Mouse (Mus musculus) kidney, embryonic 14.5 days (tissue): Measurements from ENCODE around the gene Shisa4. TPM values are rescaled to one million over a fixed set of nuclear protein-coding genes. Genes with fewer than 3 reads are reported as not detected.

Experiments used
- ATAC-seq: fragments of 200-750 bp; cut with Nextera tagmentation; 2 replicates; pipeline ENCODE4 v1.8.0; 2017; ENCODE audit warnings: moderate number of reproducible peaks, mild to moderate bottlenecking, moderate TSS enrichment, moderate library complexity; ENCODE audit not compliant: low FRiP score, low TSS enrichment
- H3K27ac ChIP-seq: fragments of 300-500 bp; sonication (generic); 2 replicates; pipeline ENCODE4 v1.5.1; 2014; ENCODE audit warnings: low read depth, mild to moderate bottlenecking, low read length, moderate library complexity, mixed read lengths
- H3K27me3 ChIP-seq: fragments of 300-500 bp; sonication (generic); 2 replicates; pipeline ENCODE4 v1.6.1; 2014; ENCODE audit warnings: mild to moderate bottlenecking, low read length; ENCODE audit not compliant: control insufficient read depth, insufficient read depth
- H3K36me3 ChIP-seq: fragments of 300-500 bp; sonication (generic); 2 replicates; pipeline ENCODE4 v1.6.1; 2014; ENCODE audit warnings: low read length, mixed read lengths; ENCODE audit not compliant: control insufficient read depth, insufficient read depth
- H3K4me1 ChIP-seq: fragments of 300-500 bp; sonication (generic); 2 replicates; pipeline ENCODE4 v1.6.1; 2014; ENCODE audit warnings: low read length, mixed read lengths; ENCODE audit not compliant: control insufficient read depth, insufficient read depth
- H3K4me2 ChIP-seq: fragments of 300-500 bp; sonication (generic); replicated peaks from 2 replicates; pipeline ENCODE4 v1.6.1; 2014; ENCODE audit warnings: low read depth, mild to moderate bottlenecking, low read length
- H3K4me3 ChIP-seq: fragments of 300-500 bp; sonication (generic); 2 replicates; pipeline ENCODE4 v1.5.1; 2014; ENCODE audit warnings: mild to moderate bottlenecking, low read length
- H3K9ac ChIP-seq: fragments of 300-500 bp; sonication (generic); 2 replicates; pipeline ENCODE4 v1.6.1; 2014; ENCODE audit warnings: low read depth, mild to moderate bottlenecking, low read length, moderate library complexity
- H3K9me3 ChIP-seq: fragments of 300-500 bp; sonication (generic); 2 replicates; pipeline ENCODE4 v1.6.1; 2016; ENCODE audit warnings: low read length; ENCODE audit not compliant: control insufficient read depth
- WGBS: fragments of 180-500 bp; shearing (Covaris S2); extraction: QIAGEN DNeasy Blood & Tissue Kit; methylation state at CpG from one replicate; pipeline ENCODE4 v1.1.7; 2014; 5-methylcytosine and 5-hydroxymethylcytosine counted together
- polyA plus RNA-seq: library from polyadenylated mRNA; unstranded; fragments of >200 nt; fragmentation: Nextera tagmentation; extraction: Ambion mirVana; gene quantifications from 2 replicates; pipeline ENCODE4 v1.2.1, GENCODE M21; 2014

The Shisa4 gene
- polyA plus RNA-seq, 1 experiment from 2014 or later: 33.0 TPM

DNA sequence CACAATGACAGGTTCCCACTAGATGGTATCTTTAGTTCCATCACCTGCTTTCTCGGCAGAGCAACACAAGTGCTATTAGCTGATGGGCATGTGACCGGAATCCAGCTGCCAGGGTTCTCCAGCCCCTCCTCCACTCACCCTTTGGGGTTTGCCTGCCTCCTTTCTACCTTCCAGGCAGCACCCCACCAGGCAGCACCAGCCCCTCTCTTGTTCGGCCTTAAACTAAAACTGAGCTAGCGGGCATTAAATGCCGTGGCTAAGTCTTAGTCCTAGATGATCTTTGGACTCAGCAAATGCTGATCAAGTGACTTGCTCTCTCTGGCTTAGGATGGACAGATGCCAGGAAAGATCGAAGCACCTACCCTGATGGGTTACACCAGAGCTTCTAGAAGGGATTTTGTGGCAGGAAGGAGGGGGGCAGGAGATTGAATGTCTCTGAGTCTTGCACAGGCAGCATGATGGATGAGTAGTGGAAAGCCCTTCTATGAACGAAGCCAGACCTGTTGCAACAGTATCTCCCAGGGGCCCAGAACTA, 51.6 kb downstream of the Shisa4 start:
- ATAC-seq: no peak
- Histone ChIP-seq H3K4me2 (no peak overlapping the region), H3K9ac (no peak overlapping the region), H3K9me3 (no peaks in the 10 kb centered on the region), H3K4me3 (no peak overlapping the region), H3K27ac (no peak overlapping the region), H3K4me1 (peaks cover 8% of the 10 kb centered on the region), H3K36me3 (no peaks in the 10 kb centered on the region), H3K27me3 (no peaks in the 10 kb centered on the region)
- 68% methylated on average over 7 of the region's 7 CpGs for WGBS

Other genes with a start within 250 kb of the Shisa4 start
- 0.66 and 0.83 TPM in 2 replicates for gene Ptpn7, start 242.5 kb downstream of the Shisa4 start, polyA plus RNA-seq
- gene Arl8a, start 228.4 kb downstream of the Shisa4 start, polyA plus RNA-seq: 32.0 and 44.5 TPM in 2 replicates
- gene Gpr37l1, start 207.6 kb downstream of the Shisa4 start, polyA plus RNA-seq: not detected in 2 replicates
- 22.4 and 26.8 TPM in 2 replicates for gene Elf3, start 116.7 kb downstream of the Shisa4 start, polyA plus RNA-seq
- 66.6 and 86.8 TPM in 2 replicates for gene Rnpep, start 91.2 kb downstream of the Shisa4 start, polyA plus RNA-seq
- gene Timm17a, start 61.5 kb downstream of the Shisa4 start, polyA plus RNA-seq: 213 and 232 TPM in 2 replicates
- 0.27 and 0.55 TPM in 2 replicates for gene Lmod1, start 50.4 kb downstream of the Shisa4 start, polyA plus RNA-seq
- 160 and 176 TPM in 2 replicates for gene Ipo9, start 55.3 kb upstream of the Shisa4 start, polyA plus RNA-seq
- 12.1 and 23.7 TPM in 2 replicates for gene Nav1, start 232.1 kb upstream of the Shisa4 start, polyA plus RNA-seq